Mouse (Mus musculus): ENCODE measurements around the gene Extl1.

GRCm38 (mm10) chr4:134306963-134307362, 76.7 kb downstream of the Extl1 start:
- TF ChIP-seq USF1 (IDR thresholded peaks at IDR 0.05; ENCODE audit: low read depth) (no peak), POLR2A (IDR thresholded peaks at IDR 0.05; ENCODE audit: insufficient read length, low read depth) (no peak), POLR2AphosphoS2 (IDR thresholded peaks at IDR 0.05; ENCODE audit: insufficient read length, low read depth) (no peak), MAX (IDR thresholded peaks at IDR 0.05; ENCODE audit: low read depth) (no peak), MYOD1 (IDR thresholded peaks at IDR 0.05; ENCODE audit: control insufficient read depth in 1 of 3, insufficient read length in 2 of 3, low read depth in 2 of 3) (no peak), MYOG (IDR thresholded peaks at IDR 0.05; ENCODE audit: control insufficient read depth in 1 of 3, insufficient read depth in 1 of 3, insufficient read length in 2 of 3, low read depth in 2 of 3) (no peak), CEBPB (IDR thresholded peaks at IDR 0.05; ENCODE audit: insufficient read depth, poor library complexity, severe bottlenecking) (no peak), E2F4 (IDR thresholded peaks at IDR 0.05; ENCODE audit: insufficient read depth) (no peak), REST (IDR thresholded peaks at IDR 0.05; ENCODE audit: insufficient read depth, insufficient read length) (no peak), TCF3 (IDR thresholded peaks at IDR 0.05; ENCODE audit: insufficient read length, low read depth) (no peak), TCF12 (IDR thresholded peaks at IDR 0.05; ENCODE audit: insufficient read depth, poor library complexity, severe bottlenecking) (no peak)

Measured in myocyte (in vitro differentiated cells).